Mouse (Mus musculus): ENCODE measurements around the gene Clba1.

GRCm38 (mm10) chr12:112819057-112819662, 10.4 kb downstream of the Clba1 start:
- no peak for TF ChIP-seq CTCF (IDR thresholded peaks at IDR 0.05; ENCODE audit: insufficient read depth, low read depth, low read length)
- no peak for TF ChIP-seq POLR2A (IDR thresholded peaks at IDR 0.05; ENCODE audit: insufficient read depth, low read depth, low read length)

Data from olfactory bulb, adult 2 months (tissue).